8 mouse cellular contexts compared by ENCODE assay signal in the genomic region with DNA sequence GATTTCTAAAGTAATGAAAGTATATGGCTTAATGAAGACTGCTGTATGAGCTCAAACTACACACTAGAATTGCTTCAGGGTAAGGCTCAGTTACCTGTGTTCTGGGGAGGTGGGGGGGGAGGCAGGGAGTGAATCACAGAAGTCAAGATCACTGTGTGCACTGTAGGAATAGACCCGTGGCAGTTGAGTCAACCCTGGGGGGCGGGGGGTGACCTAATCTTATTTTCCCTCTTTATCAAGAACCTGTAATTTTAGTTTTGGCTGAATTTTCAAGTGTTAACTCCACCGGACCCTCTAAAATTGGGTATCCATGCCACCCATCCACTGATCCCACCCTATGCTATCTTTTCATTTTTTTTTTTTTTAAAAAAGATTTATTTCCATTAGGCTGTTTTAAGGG. TPM values are rescaled to one million over a fixed set of nuclear protein-coding genes. Genes with fewer than 3 reads are reported as not detected.
DNase-seq lines count a peak whose midpoint lies in the region; ATAC-seq lines count a peak whose summit lies in the region.

No protein-coding gene starts in this region.

- no peak for ATAC-seq in kidney, embryonic 14.5 days (ENCODE audit: low FRiP score, low TSS enrichment)
- no peak for ATAC-seq in embryonic facial prominence, embryonic 15.5 days (ENCODE audit: insufficient number of reproducible peaks, low FRiP score, low TSS enrichment, low read depth)
- ATAC-seq in intestine, embryonic 16.5 days: no peak
- ATAC-seq in neural tube, embryonic 12.5 days (ENCODE audit: low FRiP score, low read depth): no peak
- ATAC-seq in activated CD4-positive, CD25-positive, alpha-beta regulatory T cell, adult 4 months: no peak

- no peaks in the 10 kb centered on the region for H3K36me3 ChIP-seq in kidney, embryonic 14.5 days (ENCODE audit: control insufficient read depth, insufficient read depth, low read length)
- H3K36me3 ChIP-seq in embryonic facial prominence, embryonic 15.5 days: no peaks in the 10 kb centered on the region
- H3K36me3 ChIP-seq in intestine, embryonic 16.5 days (ENCODE audit: control insufficient read depth, insufficient read depth, low read length): no peaks in the 10 kb centered on the region
- no peaks in the 10 kb centered on the region for H3K36me3 ChIP-seq in neural tube, embryonic 12.5 days

- H3K27ac ChIP-seq in kidney, embryonic 14.5 days (ENCODE audit: low read depth, low read length): no peak overlapping the region
- no peak overlapping the region for H3K27ac ChIP-seq in embryonic facial prominence, embryonic 15.5 days (replicated peaks)
- H3K27ac ChIP-seq in intestine, embryonic 16.5 days (ENCODE audit: low read length): no peak overlapping the region
- no peak overlapping the region for H3K27ac ChIP-seq in neural tube, embryonic 12.5 days

- peak overlapping the region; percentile 91 for H3K4me3 ChIP-seq in kidney, embryonic 14.5 days (ENCODE audit: low read length)
- H3K4me3 ChIP-seq in embryonic facial prominence, embryonic 15.5 days (replicated peaks): peak overlapping the region; percentile 82
- peak overlapping the region; percentile 86; the same call in 1 of the 2 replicates for H3K4me3 ChIP-seq in intestine, embryonic 16.5 days (ENCODE audit: low read length)
- H3K4me3 ChIP-seq in neural tube, embryonic 12.5 days: peak overlapping the region; percentile 96; the same call in 1 of the 2 replicates

- no peaks in the 10 kb centered on the region for H3K9me3 ChIP-seq in kidney, embryonic 14.5 days (ENCODE audit: control insufficient read depth, low read length)
- no peaks in the 10 kb centered on the region for H3K9me3 ChIP-seq in embryonic facial prominence, embryonic 15.5 days (replicated peaks)
- H3K9me3 ChIP-seq in intestine, embryonic 16.5 days (ENCODE audit: control insufficient read depth, low read length): no peaks in the 10 kb centered on the region
- H3K9me3 ChIP-seq in neural tube, embryonic 12.5 days: no peaks in the 10 kb centered on the region; the same call in 1 of the 2 replicates

- no peak overlapping the region for H3K9ac ChIP-seq in kidney, embryonic 14.5 days (ENCODE audit: low read depth, low read length)
- H3K9ac ChIP-seq in embryonic facial prominence, embryonic 15.5 days: no peak overlapping the region
- H3K9ac ChIP-seq in intestine, embryonic 16.5 days (ENCODE audit: low read depth, low read length): peak overlapping the region; percentile 100; the same call in 1 of the 2 replicates
- H3K9ac ChIP-seq in neural tube, embryonic 12.5 days: no peak overlapping the region

- no peaks in the 10 kb centered on the region for H3K27me3 ChIP-seq in kidney, embryonic 14.5 days (ENCODE audit: control insufficient read depth, insufficient read depth, low read length)
- H3K27me3 ChIP-seq in embryonic facial prominence, embryonic 15.5 days: no peaks in the 10 kb centered on the region
- no peaks in the 10 kb centered on the region for H3K27me3 ChIP-seq in intestine, embryonic 16.5 days (replicated peaks; ENCODE audit: control insufficient read depth, insufficient read depth, low read length)
- no peaks in the 10 kb centered on the region for H3K27me3 ChIP-seq in neural tube, embryonic 12.5 days (replicated peaks)

- DNase-seq in kidney, postnatal 4 days: no peak
- DNase-seq in adrenal gland, postnatal 4 days (ENCODE audit: low spot score in 2 of 2): no peak
- no peak for DNase-seq in kidney, postnatal 14 days

- peak overlapping the region; percentile 82 for H3K4me2 ChIP-seq in kidney, embryonic 14.5 days (replicated peaks; ENCODE audit: low read depth, low read length)
- peak overlapping the region; percentile 83 for H3K4me2 ChIP-seq in embryonic facial prominence, embryonic 15.5 days (replicated peaks)
- H3K4me2 ChIP-seq in intestine, embryonic 16.5 days (ENCODE audit: low read depth, low read length): peak overlapping the region; percentile 83; the same call in 1 of the 2 replicates
- peak overlapping the region; percentile 87 for H3K4me2 ChIP-seq in neural tube, embryonic 12.5 days (replicated peaks)

- peaks cover 2% of the 10 kb centered on the region for H3K4me1 ChIP-seq in kidney, embryonic 14.5 days (ENCODE audit: control insufficient read depth, insufficient read depth, low read length)
- H3K4me1 ChIP-seq in embryonic facial prominence, embryonic 15.5 days: peaks cover 13% of the 10 kb centered on the region
- peaks cover 6% of the 10 kb centered on the region for H3K4me1 ChIP-seq in intestine, embryonic 16.5 days (ENCODE audit: control insufficient read depth, insufficient read depth, low read length)
- H3K4me1 ChIP-seq in neural tube, embryonic 12.5 days: peaks cover 13% of the 10 kb centered on the region

- 31% methylated on average over 3 of the region's 3 CpGs for WGBS in kidney, embryonic 14.5 days
- 19% methylated on average over 3 of the region's 3 CpGs for WGBS in embryonic facial prominence, embryonic 15.5 days
- WGBS in intestine, embryonic 16.5 days: 39% methylated on average over 3 of the region's 3 CpGs
- 24% methylated on average over 3 of the region's 3 CpGs for WGBS in neural tube, embryonic 12.5 days

RNA-seq across cellular contexts. Expression of gene Zfp827, which starts 0.9 kb away (rescaled TPM):
- 8.6 and 12.2 TPM in 2 replicates for polyA plus RNA-seq in kidney, embryonic 14.5 days (2014; fragmentation: Nextera tagmentation; extraction: Ambion mirVana)
- 9.6 and 10.3 TPM in 2 replicates for polyA plus RNA-seq in embryonic facial prominence, embryonic 15.5 days (2015; fragmentation: Nextera tagmentation; extraction: Ambion mirVana)
- polyA plus RNA-seq in intestine, embryonic 16.5 days (2015; fragmentation: Nextera tagmentation; extraction: Ambion mirVana): 5.1 and 5.2 TPM in 2 replicates
- 11.4 TPM in 2 replicates for polyA plus RNA-seq in neural tube, embryonic 12.5 days (2016; fragmentation: Nextera tagmentation; extraction: Ambion mirVana)
- 10 to 100 TPM; 28.6 to 32.0 TPM for total RNA-seq in adrenal gland, postnatal 4 days (2021)
- polyA plus RNA-seq in activated CD4-positive, CD25-positive, alpha-beta regulatory T cell, adult 4 months (2017; shearing (Covaris generic)): 1 to 10 TPM; 4.0 to 5.0 TPM
